Mouse (Mus musculus) Patski (cell line): ENCODE measurements around the gene Sema3f. TPM values are rescaled to one million over a fixed set of nuclear protein-coding genes. Genes with fewer than 3 reads are reported as not detected.

Source experiments
- ATAC-seq: fragments of 100-300 bp; one replicate; pipeline ENCODE4 v1.8.0; 2021
- CTCF ChIA-PET: fragments of 350-600 bp; sonication (Branson Sonifier 250); formaldehyde crosslinking; loops from one replicate; lab custom pipeline; 2022; ENCODE audit warnings: inconsistent platforms; lab: Charles Lee
- POLR2A ChIA-PET: fragments of 350-600 bp; sonication (Branson Sonifier 250); formaldehyde crosslinking; loops from one replicate; lab custom pipeline; 2022; ENCODE audit warnings: antibody characterized with exemption, inconsistent platforms; lab: Charles Lee
- DNase-seq: peaks from one replicate; pipeline ENCODE4 v3.0.0-alpha.2; 2011; ENCODE audit warnings: low read depth, low spot score
- H3K27me3 ChIP-seq: fragments of 371-371 bp; one replicate; pipeline ENCODE4 v1.5.1; 2021
- CTCF ChIP-seq: fragments of 100-300 bp; IDR thresholded peaks from one replicate; pipeline ENCODE4 v1.5.1; 2021
- in situ Hi-C: fragments of 300-500 bp; cut with MboI; formaldehyde crosslinking; loops from 3 replicates; pipeline ENCODE4 v1.11.1; 2018; ENCODE audit warnings: low pct_unique_long_range_greater_than_20kb, mixed read lengths
- polyA plus RNA-seq: library from polyadenylated mRNA; unstranded; gene quantifications from one replicate; pipeline ENCODE4 v1.2.3, GENCODE M21; 2021

Sema3f gene
- polyA plus RNA-seq, 1 experiment from 2014 or later, result 272 TPM

DNA sequence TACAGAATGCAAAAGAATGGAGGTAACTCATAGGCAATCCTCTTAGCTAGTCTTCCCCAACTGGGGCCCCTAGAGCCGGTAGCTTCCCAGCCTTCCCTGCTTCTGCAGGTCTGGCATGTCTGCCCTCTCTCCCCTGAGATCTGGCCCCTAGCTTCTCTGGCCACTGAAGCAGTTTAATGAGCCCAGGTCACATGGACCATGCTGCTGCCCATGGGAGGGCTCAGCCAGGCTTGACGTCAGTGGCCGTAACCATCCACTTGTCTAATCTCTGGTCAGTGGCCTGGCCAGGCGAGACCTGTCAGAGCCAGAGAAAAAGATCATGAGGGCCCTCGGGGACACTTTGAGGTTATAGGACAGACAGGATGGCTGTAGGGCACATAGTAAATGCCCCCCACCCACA, 40.0 kb downstream of the Sema3f start:
- peak; percentile 60 for ATAC-seq
- in situ Hi-C loops, result no loop called here
- POLR2A ChIA-PET, result no interaction called here
- no peaks in the 10 kb centered on the region for H3K27me3 ChIP-seq
- TF ChIP-seq CTCF, result no peak
- no peak for DNase-seq
- CTCF ChIA-PET, result interaction anchor here (3.5 kb wide), 1 partner anchor 24 kb away, joined by 17 read pairs; no protein-coding TSS in a partner anchor

DNA sequence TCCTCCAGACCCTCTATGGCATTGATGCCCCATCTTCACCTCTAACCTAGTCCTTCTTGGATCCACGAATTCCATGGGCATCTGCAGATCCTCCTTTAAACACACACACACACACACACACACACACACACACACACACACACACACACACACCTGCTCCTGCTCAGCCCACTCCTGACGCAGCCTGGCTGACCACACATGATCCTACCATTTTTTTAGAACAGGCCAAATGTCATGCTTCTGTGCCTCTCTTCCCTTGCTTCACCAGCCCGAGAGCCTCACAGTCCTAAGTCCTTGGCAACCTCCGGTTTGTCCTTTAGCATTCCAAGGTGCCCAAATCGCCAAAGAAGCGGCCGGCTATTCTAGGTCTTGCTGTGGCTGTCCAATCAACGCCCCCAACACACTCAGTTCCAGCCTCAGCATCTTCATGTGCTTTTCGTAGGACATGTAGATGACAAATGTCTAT, 40.8 kb downstream of the Sema3f start, which contains the start of gene Slc38a3:
Gene Slc38a3, minus strand, starts transcription at position 51 of the 466 bp plus-strand sequence.
- DNase-seq (no peak), ATAC-seq (no peak)
- in situ Hi-C loops, result no loop called here
- no peaks in the 10 kb centered on the region for H3K27me3 ChIP-seq
- CTCF ChIA-PET, result interaction anchor here (1.3 to 3.5 kb wide), 3 partner anchors 19 to 60 kb away, joined by 3 to 17 read pairs (median 3); no protein-coding TSS in a partner anchor
- TF ChIP-seq CTCF, result no peak
- POLR2A ChIA-PET, result no interaction called here

DNA sequence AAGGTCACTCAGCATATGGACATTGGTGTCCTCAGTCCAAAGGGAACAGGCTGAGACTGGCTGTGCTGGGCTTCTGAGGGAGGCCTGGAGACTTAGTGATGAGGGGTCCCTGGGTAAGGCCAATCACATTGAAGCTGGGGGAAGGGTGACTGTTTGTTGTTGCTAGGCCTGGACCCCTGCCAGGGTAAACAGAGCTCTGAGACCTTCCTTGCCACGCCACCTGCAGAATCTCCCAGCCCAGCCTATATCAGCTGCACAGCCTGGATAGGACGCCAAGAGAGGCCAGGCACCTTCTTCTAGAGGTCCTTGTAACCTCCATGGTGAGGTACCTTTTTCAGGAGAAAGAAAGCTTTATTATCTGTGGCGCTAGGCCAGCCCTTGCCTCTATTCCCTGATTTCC, 41.4 kb downstream of the Sema3f start:
- ATAC-seq (no peak), DNase-seq (no peak)
- ChIA-PET POLR2A (interaction anchor here (1.0 kb wide), 1 partner anchor 9 kb away, joined by 3 read pairs; no protein-coding TSS in a partner anchor), CTCF (interaction anchor here (1.3 to 3.5 kb wide), 4 partner anchors 19 to 70 kb away, joined by 3 to 17 read pairs (median 6); no protein-coding TSS in a partner anchor)
- H3K27me3 ChIP-seq, result no peaks in the 10 kb centered on the region
- in situ Hi-C loops, result no loop called here
- no peak for TF ChIP-seq CTCF

DNA sequence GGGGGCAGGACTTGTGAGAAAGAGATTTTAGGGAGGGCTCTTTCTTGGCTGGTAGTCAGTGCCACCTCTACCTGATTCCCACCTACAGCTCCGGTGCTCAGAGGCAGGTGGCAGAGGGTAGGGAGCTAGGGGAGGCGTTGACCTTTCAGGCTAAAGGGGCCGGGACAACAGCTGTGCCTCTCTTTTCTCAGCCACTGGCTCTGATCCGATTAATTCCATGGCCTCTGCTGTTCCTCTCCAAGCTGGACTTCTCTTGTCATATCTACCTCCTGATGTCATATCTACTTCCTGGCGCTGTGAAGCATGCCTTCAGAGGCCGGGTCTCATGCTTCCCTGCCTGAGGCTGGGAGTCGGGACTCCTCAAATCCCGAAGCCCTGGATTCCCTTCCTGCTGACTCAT, 42.3 kb downstream of the Sema3f start:
- DNase-seq, result no peak
- CTCF ChIA-PET, result interaction anchor here (1.4 to 3.5 kb wide), 3 partner anchors 20 to 70 kb away, joined by 3 to 17 read pairs (median 9); no protein-coding TSS in a partner anchor
- POLR2A ChIA-PET, result interaction anchor here (1.0 kb wide), 1 partner anchor 8 kb away, joined by 3 read pairs; no protein-coding TSS in a partner anchor
- TF ChIP-seq CTCF, result no peak
- in situ Hi-C loops, result no loop called here
- ATAC-seq, result no peak
- no peaks in the 10 kb centered on the region for H3K27me3 ChIP-seq

DNA sequence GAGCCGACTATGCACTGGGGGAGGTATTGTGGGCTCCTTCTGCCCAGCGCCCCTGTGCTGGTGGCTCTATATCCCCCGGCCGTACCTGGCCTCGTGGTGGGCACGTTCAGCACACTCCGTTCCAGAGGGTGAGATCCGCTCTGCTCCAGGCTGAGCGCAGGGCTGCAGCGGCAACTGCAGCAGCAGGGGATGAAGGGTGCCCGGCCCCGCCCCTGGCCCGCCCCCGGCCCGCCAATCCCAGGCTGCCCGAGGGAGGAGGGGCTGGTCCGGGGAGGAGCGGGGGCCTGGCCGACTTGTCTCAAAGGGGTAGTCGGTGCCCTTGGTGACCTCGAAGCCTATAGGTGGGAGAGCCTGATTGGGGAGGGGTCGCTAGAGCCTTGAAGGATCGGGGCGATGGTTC, 43.1 kb downstream of the Sema3f start:
- ATAC-seq (no peak), DNase-seq (no peak)
- in situ Hi-C loops, result no loop called here
- no peaks in the 10 kb centered on the region for H3K27me3 ChIP-seq
- CTCF ChIA-PET, result no interaction called here
- POLR2A ChIA-PET, result interaction anchor here (0.5 kb wide), 1 partner anchor 51 kb away, joined by 4 read pairs; no protein-coding TSS in a partner anchor
- no peak for TF ChIP-seq CTCF

DNA sequence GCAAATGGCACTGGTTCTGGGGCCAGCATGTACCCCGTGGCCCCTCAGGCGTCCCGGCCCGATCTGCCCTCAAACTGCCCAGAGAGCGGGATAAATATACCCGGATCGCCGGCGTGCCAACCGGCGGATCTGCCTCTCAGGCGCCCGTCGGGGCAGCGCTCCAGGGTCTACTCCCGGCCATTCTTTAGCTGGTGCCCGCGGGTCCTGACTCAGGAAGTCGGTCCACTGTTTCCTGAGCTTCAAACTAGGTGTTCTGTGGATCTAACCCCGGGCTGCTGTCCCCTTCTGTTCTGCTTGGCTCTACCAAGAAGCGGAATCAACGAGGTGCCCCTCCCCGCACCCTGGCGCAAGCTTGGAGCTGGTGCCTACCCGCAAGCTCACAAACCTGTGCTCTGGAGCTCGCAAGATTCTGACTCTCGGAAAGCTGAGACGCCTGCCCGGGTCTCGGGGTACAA, 43.5 kb downstream of the Sema3f start:
- TF ChIP-seq CTCF, result no peak
- ATAC-seq (no peak), DNase-seq (no peak)
- H3K27me3 ChIP-seq, result no peaks in the 10 kb centered on the region
- POLR2A ChIA-PET, result interaction anchor here (0.5 kb wide), 1 partner anchor 50 kb away, joined by 4 read pairs; no protein-coding TSS in a partner anchor
- CTCF ChIA-PET, result no interaction called here
- in situ Hi-C loops, result no loop called here

DNA sequence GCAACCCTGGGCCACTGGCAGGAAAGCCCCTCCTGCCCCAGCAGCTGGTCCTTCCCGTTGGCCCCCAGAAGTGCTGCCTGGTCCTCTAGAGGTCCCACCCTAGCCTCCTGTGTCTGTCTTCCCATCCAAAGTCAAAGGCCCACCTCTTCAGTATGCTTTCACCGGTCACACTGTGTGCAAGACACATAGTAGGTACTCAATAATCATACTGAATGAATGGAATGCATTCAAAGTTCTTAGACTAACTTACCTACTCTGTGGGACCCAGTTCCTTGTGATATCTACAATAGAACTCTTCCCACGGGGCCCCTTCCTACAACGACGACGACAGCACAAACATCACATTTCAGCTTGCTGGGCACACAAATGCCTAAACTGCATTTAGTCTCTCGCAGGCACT, 45.0 kb downstream of the Sema3f start:
- no peak for TF ChIP-seq CTCF
- H3K27me3 ChIP-seq, result no peaks in the 10 kb centered on the region
- DNase-seq (no peak), ATAC-seq (no peak)
- in situ Hi-C loops, result no loop called here
- CTCF ChIA-PET, result no interaction called here
- POLR2A ChIA-PET, result interaction anchor here (1.2 kb wide), 1 partner anchor 10 kb away, joined by 3 read pairs; no protein-coding TSS in a partner anchor

DNA sequence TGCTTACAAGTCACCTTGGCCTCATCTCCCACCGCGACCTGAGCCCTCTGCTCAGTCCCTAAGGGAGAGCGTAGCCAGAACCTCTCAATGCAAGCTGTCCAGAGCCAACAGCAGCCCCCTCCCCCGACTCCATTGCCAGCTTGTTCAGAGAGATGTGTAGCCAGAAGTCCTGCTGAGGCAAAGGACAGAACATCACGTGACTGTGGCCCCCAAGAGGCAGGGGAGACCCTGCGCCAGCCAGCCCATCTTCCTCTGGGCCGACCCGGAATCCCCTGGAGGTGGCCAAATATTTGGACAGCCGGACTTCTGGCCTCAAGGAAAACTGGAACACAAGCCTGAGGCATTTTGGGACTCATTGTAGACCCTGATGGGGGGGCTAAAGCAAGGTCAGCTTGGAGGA, 46.8 kb downstream of the Sema3f start:
- TF ChIP-seq CTCF, result no peak
- no peaks in the 10 kb centered on the region for H3K27me3 ChIP-seq
- POLR2A ChIA-PET, result interaction anchor here (0.7 kb wide), 1 partner anchor 93 kb away, joined by 3 read pairs; no protein-coding TSS in a partner anchor
- no peak for ATAC-seq
- no peak for DNase-seq
- CTCF ChIA-PET, result interaction anchor here (4.3 kb wide), 1 partner anchor 18 kb away, joined by 16 read pairs; no protein-coding TSS in a partner anchor
- in situ Hi-C loops, result no loop called here

DNA sequence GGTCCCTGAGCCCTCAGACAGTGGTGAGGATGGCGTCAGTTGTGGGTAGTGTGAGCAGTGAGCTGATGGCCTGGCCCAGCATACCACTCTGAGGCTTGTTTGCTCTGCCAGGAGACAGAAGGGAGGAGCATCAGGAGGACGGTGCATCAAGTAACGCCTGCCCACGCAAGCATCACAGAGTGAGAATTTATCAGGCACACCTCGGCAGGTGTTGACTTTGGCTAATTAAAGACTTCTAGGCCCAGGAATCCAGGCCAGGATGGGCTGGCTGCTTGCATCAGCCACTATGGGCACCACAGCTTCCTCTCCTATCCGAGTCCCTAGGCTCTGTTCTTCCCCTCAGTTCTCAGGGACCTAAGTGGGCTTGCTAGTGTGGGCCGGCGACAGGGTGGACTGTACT, 47.9 kb downstream of the Sema3f start:
- no peaks in the 10 kb centered on the region for H3K27me3 ChIP-seq
- ChIA-PET CTCF (interaction anchor here (0.9 to 4.3 kb wide), 3 partner anchors 13 to 75 kb away, joined by 3 to 16 read pairs (median 5); no protein-coding TSS in a partner anchor), POLR2A (no interaction called here)
- ATAC-seq, result no peak
- in situ Hi-C loops, result no loop called here
- no peak for TF ChIP-seq CTCF
- DNase-seq, result no peak

DNA sequence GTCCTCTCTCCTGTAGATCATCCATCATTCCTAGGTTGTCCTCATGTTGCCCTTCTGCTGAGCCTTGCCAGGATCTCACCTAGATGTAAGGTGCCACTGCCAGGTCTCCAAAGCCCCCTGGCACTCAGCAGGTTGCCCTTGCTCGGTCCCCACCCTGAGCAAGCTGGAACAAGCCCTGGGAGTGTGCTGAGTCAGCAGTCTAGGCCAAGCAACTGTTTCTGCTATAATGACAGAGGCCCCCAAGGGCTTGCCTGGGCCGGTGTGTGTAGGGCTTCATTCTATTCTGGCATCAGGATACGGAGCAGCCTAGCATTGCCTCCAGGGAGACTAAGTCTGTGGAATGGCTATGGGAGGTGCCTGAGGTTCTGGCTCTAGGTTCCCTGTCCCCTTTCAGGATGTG, 49.5 kb downstream of the Sema3f start:
- no peak for TF ChIP-seq CTCF
- in situ Hi-C loops, result no loop called here
- POLR2A ChIA-PET, result interaction anchor here (0.9 kb wide), 1 partner anchor 8 kb away, joined by 3 read pairs; no protein-coding TSS in a partner anchor
- CTCF ChIA-PET, result interaction anchor here (4.3 kb wide), 1 partner anchor 15 kb away, joined by 16 read pairs; no protein-coding TSS in a partner anchor
- no peaks in the 10 kb centered on the region for H3K27me3 ChIP-seq
- DNase-seq (no peak), ATAC-seq (no peak)

DNA sequence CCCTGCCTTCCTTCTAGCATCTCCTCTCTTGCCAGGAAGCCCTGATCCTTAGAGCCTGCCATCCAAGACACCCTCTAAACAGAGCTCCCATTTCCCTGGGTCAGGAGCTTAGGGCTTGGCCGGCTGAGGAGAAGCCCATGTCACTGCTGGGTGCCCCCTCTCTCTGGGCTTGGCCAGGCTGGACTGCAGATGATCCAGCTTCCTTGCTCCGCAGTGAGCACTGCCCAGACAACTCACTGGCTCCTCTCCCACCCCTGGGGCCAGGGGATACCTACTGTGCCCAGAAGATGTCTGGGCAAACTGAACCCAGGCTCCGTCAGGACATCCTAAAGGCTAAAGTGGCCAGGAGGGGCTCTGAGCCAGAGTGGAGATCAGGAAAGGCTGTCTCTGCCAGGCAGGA, 50.3 kb downstream of the Sema3f start:
- no peaks in the 10 kb centered on the region for H3K27me3 ChIP-seq
- in situ Hi-C loops, result no loop called here
- CTCF ChIA-PET, result interaction anchor here (1.1 to 5.2 kb wide), 2 partner anchors 15 to 33 kb away, joined by 4 to 30 read pairs; no protein-coding TSS in a partner anchor
- no peak for ATAC-seq
- POLR2A ChIA-PET, result interaction anchor here (0.9 kb wide), 1 partner anchor 9 kb away, joined by 3 read pairs; no protein-coding TSS in a partner anchor
- DNase-seq, result no peak
- TF ChIP-seq CTCF, result no peak
